Mouse (Mus musculus): ENCODE measurements at regions not wholly inside any gene's neighbourhood (a gene's known extent, or its start where the extent isn't known, plus 50 kb on each side); places are given as distances from the start of the nearest gene placed in this dataset.

DNA sequence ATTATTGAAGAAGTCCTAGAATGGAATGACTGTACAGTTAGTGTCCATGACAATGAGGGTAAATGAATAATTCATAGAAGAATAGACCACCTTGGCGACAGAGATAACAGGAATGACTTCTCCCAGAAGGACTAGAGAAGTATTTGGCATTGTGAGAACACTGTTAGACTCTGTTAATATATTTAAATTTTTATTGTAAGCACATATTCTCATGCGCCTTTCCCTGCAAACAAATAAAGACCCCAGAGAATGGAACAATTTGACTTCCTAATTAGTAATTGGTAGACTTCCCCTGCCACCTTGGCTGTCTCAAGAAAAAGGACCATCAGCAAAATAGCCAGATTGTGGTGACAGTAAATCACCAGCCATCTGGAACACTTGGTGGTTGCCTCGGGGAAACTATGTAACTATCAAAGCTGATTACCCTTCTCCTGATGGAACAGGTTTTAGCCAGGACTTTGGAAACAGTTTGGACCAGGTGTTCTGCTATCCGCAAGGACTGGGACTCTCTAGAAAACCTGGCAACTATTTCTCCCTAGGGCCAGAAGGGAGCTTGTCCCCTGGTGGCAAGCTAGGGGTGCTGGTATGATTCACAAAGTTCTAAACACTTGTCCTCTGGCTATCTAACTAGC, 261.9 kb downstream of the Myh15 start:
- TF ChIP-seq POLR2A (IDR thresholded peaks at IDR 0.05; ENCODE audit: borderline replicate concordance, extremely low read depth, low read depth, low read length) = no peak
- TF ChIP-seq CTCF (IDR thresholded peaks at IDR 0.05; ENCODE audit: insufficient read depth, low read length) = no peak

All from lung, adult 2 months (tissue).